Mouse (Mus musculus) large intestine, adult 2 months (tissue): ENCODE data around the gene A930004D18Rik. TPM values are rescaled to one million over a fixed set of nuclear protein-coding genes. Genes with fewer than 3 reads are reported as not detected.

Source experiments
- polyA plus RNA-seq: library from polyadenylated mRNA; depleted of rRNA; stranded (reverse); fragments of >200 nt; gene quantifications from 2 replicates; pipeline ENCODE4 v1.2.3, GENCODE M21; 2012; rRNA removed

The A930004D18Rik gene
- polyA plus RNA-seq, 1 experiment = 0.45 TPM

Other genes with a start within 250 kb of the A930004D18Rik start
- gene H2al2a, start 40.8 kb downstream of the A930004D18Rik start, polyA plus RNA-seq = not detected in 2 replicates
- gene Skida1, start 11.3 kb upstream of the A930004D18Rik start, polyA plus RNA-seq = 0.24 and 0.29 TPM in 2 replicates
- 19.1 and 23.6 TPM in 2 replicates for gene Mllt10, start 17.5 kb upstream of the A930004D18Rik start, polyA plus RNA-seq